Mouse (Mus musculus): ENCODE results near the gene Eci1. TPM values are rescaled to one million over a fixed set of nuclear protein-coding genes. Genes with fewer than 3 reads are reported as not detected.
A peak's percentile ranks its signal among the peaks of the same experiment; 100 is the strongest.
"Not testable (repeated sequence)": the region's sequence is repeated elsewhere in the genome, so short reads cannot be mapped to it uniquely, and the experiment has no call there.

Eci1 gene
- total RNA-seq, 2 experiments from 2014 or later, result 9.4 to 11.5 TPM

GRCm38 (mm10) chr17:24429201-24429983 is 3.0 kb downstream of the Eci1 start:
- intact Hi-C loops (cut with DNase I), result no loop called here
- DNase-seq, result no peak

GRCm38 (mm10) chr17:24437016-24437415 is 10.6 kb downstream of the Eci1 start:
- intact Hi-C loops (cut with DNase I), result no loop called here
- DNase-seq, result no peak

GRCm38 (mm10) chr17:24440377-24440776 is 13.9 kb downstream of the Eci1 start:
- DNase-seq, result no peak
- intact Hi-C loops (cut with DNase I), result no loop called here

GRCm38 (mm10) chr17:24441148-24441547 is 14.7 kb downstream of the Eci1 start:
- DNase-seq, result no peak
- intact Hi-C loops (cut with DNase I), result no loop called here

GRCm38 (mm10) chr17:24442107-24442506 is 15.7 kb downstream of the Eci1 start:
- DNase-seq, result no peak
- intact Hi-C loops (cut with DNase I), result no loop called here

GRCm38 (mm10) chr17:24442632-24443155 is 16.3 kb downstream of the Eci1 start, which contains the start of gene Dnase1l2:
TSS of gene Dnase1l2 (minus strand) at chr17:24443105.
- intact Hi-C loops (cut with DNase I), result no loop called here
- DNase-seq, result no peak

GRCm38 (mm10) chr17:24443409-24443808 is 17.0 kb downstream of the Eci1 start:
- no peak for DNase-seq

GRCm38 (mm10) chr17:24446590-24446989 is 20.1 kb downstream of the Eci1 start:
- intact Hi-C loops (cut with DNase I), result no loop called here
- DNase-seq, result no peak

More at GRCm38 (mm10) chr17:24443409-24443808, 17.0 kb downstream of the Eci1 start:
- intact Hi-C loops (cut with DNase I), result no loop called here

- no peak for DNase-seq
- intact Hi-C loops (cut with DNase I), result no loop called here
Measured at GRCm38 (mm10) chr17:24449507-24449906, 23.1 kb downstream of the Eci1 start.

GRCm38 (mm10) chr17:24451220-24451619 is 24.8 kb downstream of the Eci1 start:
- intact Hi-C loops (cut with DNase I), result no loop called here
- no peak for DNase-seq

- intact Hi-C loops (cut with DNase I), result no loop called here
- no peak for DNase-seq
Measured at GRCm38 (mm10) chr17:24453372-24453771, 26.9 kb downstream of the Eci1 start.

GRCm38 (mm10) chr17:24454218-24454755 is 27.8 kb downstream of the Eci1 start:
- DNase-seq, result no peak
- intact Hi-C loops (cut with DNase I), result no loop called here

- peak; percentile 99 for DNase-seq
- intact Hi-C loops (cut with DNase I), result no loop called here
Measured at GRCm38 (mm10) chr17:24454756-24455522, 28.5 kb downstream of the Eci1 start.

- DNase-seq; intact Hi-C loops (cut with DNase I): not testable (repeated sequence)
Measured at GRCm38 (mm10) chr17:24455523-24456206, 29.2 kb downstream of the Eci1 start.

- DNase-seq, result no peak
Measured at GRCm38 (mm10) chr17:24461580-24461979, 35.1 kb downstream of the Eci1 start.

GRCm38 (mm10) chr17:24462932-24463331 is 36.5 kb downstream of the Eci1 start:
- no peak for DNase-seq
- intact Hi-C loops (cut with DNase I), result no loop called here

More at GRCm38 (mm10) chr17:24461580-24461979, 35.1 kb downstream of the Eci1 start:
- intact Hi-C loops (cut with DNase I), result no loop called here

- DNase-seq, result no peak
- intact Hi-C loops (cut with DNase I), result no loop called here
Measured at GRCm38 (mm10) chr17:24463374-24464133, 37.1 kb downstream of the Eci1 start.

- no peak for DNase-seq
- intact Hi-C loops (cut with DNase I), result no loop called here
Measured at GRCm38 (mm10) chr17:24468636-24469246, 42.3 kb downstream of the Eci1 start.

- intact Hi-C loops (cut with DNase I), result no loop called here
- DNase-seq, result no peak
Measured at GRCm38 (mm10) chr17:24469336-24469909, 43.0 kb downstream of the Eci1 start.
